Mouse (Mus musculus): ENCODE data around the gene Reep1. TPM values are rescaled to one million over a fixed set of nuclear protein-coding genes. Genes with fewer than 3 reads are reported as not detected.

Reep1 gene
- polyA plus RNA-seq, 1 experiment from 2014 or later, result 8.1 TPM

GRCm38 (mm10) chr6:71758780-71759179 is 51.4 kb downstream of the Reep1 start:
- Histone ChIP-seq H3K4me1 (ENCODE audit: control insufficient read depth, insufficient read depth, low read length) (no peaks in the 10 kb centered on the region), H3K4me3 (ENCODE audit: low read depth, low read length) (no peak overlapping the region), H3K36me3 (ENCODE audit: control insufficient read depth, insufficient read depth, low read length) (no peaks in the 10 kb centered on the region), H3K4me2 (ENCODE audit: low read depth, severe bottlenecking) (no peak overlapping the region), H3K27me3 (ENCODE audit: control insufficient read depth, insufficient read depth, low read length) (no peaks in the 10 kb centered on the region), H3K9ac (ENCODE audit: low read length) (no peak overlapping the region), H3K27ac (replicated peaks; ENCODE audit: low read depth, low read length) (no peak overlapping the region), H3K9me3 (ENCODE audit: control insufficient read depth, low read length) (no peaks in the 10 kb centered on the region)
- no peak for ATAC-seq (ENCODE audit: insufficient number of reproducible peaks, low FRiP score, low TSS enrichment, low read depth)
- WGBS, result 84% methylated on average over 4 of the region's 4 CpGs
- DNase-seq (ENCODE audit: low spot score), result no peak

GRCm38 (mm10) chr6:71760073-71760472 is 52.7 kb downstream of the Reep1 start:
- 88% methylated on average over 6 of the region's 6 CpGs for WGBS
- H3K4me1 ChIP-seq (ENCODE audit: control insufficient read depth, insufficient read depth, low read length), result no peaks in the 10 kb centered on the region
- 0 out of 2 replicates have a peak, but pooled peaks have one; percentile 16 for ATAC-seq (ENCODE audit: insufficient number of reproducible peaks, low FRiP score, low TSS enrichment, low read depth)

GRCm38 (mm10) chr6:71767761-71768160 is 60.4 kb downstream of the Reep1 start:
- no peak for DNase-seq (ENCODE audit: low spot score)
- Histone ChIP-seq H3K27ac (replicated peaks; ENCODE audit: low read depth, low read length) (no peak overlapping the region), H3K4me3 (ENCODE audit: low read depth, low read length) (no peak overlapping the region), H3K9me3 (ENCODE audit: control insufficient read depth, low read length) (no peaks in the 10 kb centered on the region), H3K4me1 (ENCODE audit: control insufficient read depth, insufficient read depth, low read length) (no peaks in the 10 kb centered on the region), H3K4me2 (ENCODE audit: low read depth, severe bottlenecking) (no peak overlapping the region), H3K9ac (ENCODE audit: low read length) (no peak overlapping the region), H3K36me3 (ENCODE audit: control insufficient read depth, insufficient read depth, low read length) (no peaks in the 10 kb centered on the region), H3K27me3 (ENCODE audit: control insufficient read depth, insufficient read depth, low read length) (no peaks in the 10 kb centered on the region)
- no peak for ATAC-seq (ENCODE audit: insufficient number of reproducible peaks, low FRiP score, low TSS enrichment, low read depth)
- WGBS, result 78% methylated on average over 4 of the region's 4 CpGs

More at GRCm38 (mm10) chr6:71760073-71760472, 52.7 kb downstream of the Reep1 start:
- no peaks in the 10 kb centered on the region for H3K27me3 ChIP-seq (ENCODE audit: control insufficient read depth, insufficient read depth, low read length)
- H3K4me3 ChIP-seq (ENCODE audit: low read depth, low read length), result no peak overlapping the region
- H3K27ac ChIP-seq (replicated peaks; ENCODE audit: low read depth, low read length), result no peak overlapping the region
- H3K9me3 ChIP-seq (ENCODE audit: control insufficient read depth, low read length), result no peaks in the 10 kb centered on the region
- no peak for DNase-seq (ENCODE audit: low spot score)
- no peaks in the 10 kb centered on the region for H3K36me3 ChIP-seq (ENCODE audit: control insufficient read depth, insufficient read depth, low read length)
- H3K4me2 ChIP-seq (ENCODE audit: low read depth, severe bottlenecking), result no peak overlapping the region
- H3K9ac ChIP-seq (ENCODE audit: low read length), result no peak overlapping the region

GRCm38 (mm10) chr6:71769901-71770690 is 62.7 kb downstream of the Reep1 start:
- Histone ChIP-seq H3K4me1 (ENCODE audit: control insufficient read depth, insufficient read depth, low read length) (no peaks in the 10 kb centered on the region), H3K27me3 (ENCODE audit: control insufficient read depth, insufficient read depth, low read length) (no peaks in the 10 kb centered on the region), H3K4me3 (ENCODE audit: low read depth, low read length) (no peak overlapping the region), H3K9ac (ENCODE audit: low read length) (no peak overlapping the region), H3K9me3 (ENCODE audit: control insufficient read depth, low read length) (no peaks in the 10 kb centered on the region), H3K36me3 (ENCODE audit: control insufficient read depth, insufficient read depth, low read length) (no peaks in the 10 kb centered on the region), H3K4me2 (ENCODE audit: low read depth, severe bottlenecking) (no peak overlapping the region), H3K27ac (replicated peaks; ENCODE audit: low read depth, low read length) (no peak overlapping the region)
- DNase-seq (ENCODE audit: low spot score) (no peak), ATAC-seq (ENCODE audit: insufficient number of reproducible peaks, low FRiP score, low TSS enrichment, low read depth) (no peak)
- whole genome bisulfite sequencing, result 80% methylated on average over 12 of the region's 12 CpGs

GRCm38 (mm10) chr6:71770856-71771255 is 63.5 kb downstream of the Reep1 start:
- H3K27me3 ChIP-seq (ENCODE audit: control insufficient read depth, insufficient read depth, low read length), result no peaks in the 10 kb centered on the region
- 92% methylated on average over 4 of the region's 4 CpGs for WGBS
- ATAC-seq (ENCODE audit: insufficient number of reproducible peaks, low FRiP score, low TSS enrichment, low read depth), result no peak

GRCm38 (mm10) chr6:71771282-71771681 is 63.9 kb downstream of the Reep1 start:
- no peak overlapping the region for H3K4me3 ChIP-seq (ENCODE audit: low read depth, low read length)
- no peaks in the 10 kb centered on the region for H3K4me1 ChIP-seq (ENCODE audit: control insufficient read depth, insufficient read depth, low read length)
- ATAC-seq (ENCODE audit: insufficient number of reproducible peaks, low FRiP score, low TSS enrichment, low read depth), result no peak
- H3K36me3 ChIP-seq (ENCODE audit: control insufficient read depth, insufficient read depth, low read length), result no peaks in the 10 kb centered on the region
- H3K27ac ChIP-seq (replicated peaks; ENCODE audit: low read depth, low read length), result no peak overlapping the region
- no peak for DNase-seq (ENCODE audit: low spot score)
- no peaks in the 10 kb centered on the region for H3K27me3 ChIP-seq (ENCODE audit: control insufficient read depth, insufficient read depth, low read length)
- no peak overlapping the region for H3K4me2 ChIP-seq (ENCODE audit: low read depth, severe bottlenecking)
- H3K9ac ChIP-seq (ENCODE audit: low read length), result no peak overlapping the region
- 93% methylated on average over 4 of the region's 4 CpGs for WGBS
- H3K9me3 ChIP-seq (ENCODE audit: control insufficient read depth, low read length), result no peaks in the 10 kb centered on the region

More at GRCm38 (mm10) chr6:71770856-71771255, 63.5 kb downstream of the Reep1 start:
- H3K4me1 ChIP-seq (ENCODE audit: control insufficient read depth, insufficient read depth, low read length), result no peaks in the 10 kb centered on the region
- H3K9ac ChIP-seq (ENCODE audit: low read length), result no peak overlapping the region
- no peaks in the 10 kb centered on the region for H3K9me3 ChIP-seq (ENCODE audit: control insufficient read depth, low read length)
- no peak for DNase-seq (ENCODE audit: low spot score)
- no peak overlapping the region for H3K27ac ChIP-seq (replicated peaks; ENCODE audit: low read depth, low read length)
- no peaks in the 10 kb centered on the region for H3K36me3 ChIP-seq (ENCODE audit: control insufficient read depth, insufficient read depth, low read length)
- H3K4me2 ChIP-seq (ENCODE audit: low read depth, severe bottlenecking), result no peak overlapping the region
- H3K4me3 ChIP-seq (ENCODE audit: low read depth, low read length), result no peak overlapping the region

GRCm38 (mm10) chr6:71772156-71772555 is 64.8 kb downstream of the Reep1 start:
- Histone ChIP-seq H3K27me3 (ENCODE audit: control insufficient read depth, insufficient read depth, low read length) (no peaks in the 10 kb centered on the region), H3K4me3 (ENCODE audit: low read depth, low read length) (no peak overlapping the region), H3K4me1 (ENCODE audit: control insufficient read depth, insufficient read depth, low read length) (no peaks in the 10 kb centered on the region), H3K36me3 (ENCODE audit: control insufficient read depth, insufficient read depth, low read length) (no peaks in the 10 kb centered on the region), H3K27ac (replicated peaks; ENCODE audit: low read depth, low read length) (no peak overlapping the region), H3K4me2 (ENCODE audit: low read depth, severe bottlenecking) (no peak overlapping the region), H3K9me3 (ENCODE audit: control insufficient read depth, low read length) (no peaks in the 10 kb centered on the region), H3K9ac (ENCODE audit: low read length) (no peak overlapping the region)
- DNase-seq (ENCODE audit: low spot score) (no peak), ATAC-seq (ENCODE audit: insufficient number of reproducible peaks, low FRiP score, low TSS enrichment, low read depth) (no peak)
- 88% methylated on average over 6 of the region's 6 CpGs for WGBS

GRCm38 (mm10) chr6:71772636-71773208 is 65.4 kb downstream of the Reep1 start:
- DNase-seq (ENCODE audit: low spot score) (no peak), ATAC-seq (ENCODE audit: insufficient number of reproducible peaks, low FRiP score, low TSS enrichment, low read depth) (no peak)
- Histone ChIP-seq H3K27ac (replicated peaks; ENCODE audit: low read depth, low read length) (no peak overlapping the region), H3K4me2 (ENCODE audit: low read depth, severe bottlenecking) (no peak overlapping the region), H3K9me3 (ENCODE audit: control insufficient read depth, low read length) (no peaks in the 10 kb centered on the region), H3K4me1 (ENCODE audit: control insufficient read depth, insufficient read depth, low read length) (no peaks in the 10 kb centered on the region), H3K4me3 (ENCODE audit: low read depth, low read length) (no peak overlapping the region), H3K27me3 (ENCODE audit: control insufficient read depth, insufficient read depth, low read length) (no peaks in the 10 kb centered on the region), H3K36me3 (ENCODE audit: control insufficient read depth, insufficient read depth, low read length) (no peaks in the 10 kb centered on the region), H3K9ac (ENCODE audit: low read length) (no peak overlapping the region)
- 94% methylated on average over 7 of the region's 7 CpGs for WGBS
